Mouse (Mus musculus) adrenal gland, postnatal 14 days (tissue): ENCODE results near the gene Pecr. TPM values are rescaled to one million over a fixed set of nuclear protein-coding genes. Genes with fewer than 3 reads are reported as not detected.

Source experiments
- total RNA-seq: library from RNA; stranded (reverse); gene quantifications from 2 replicates; pipeline ENCODE4 v1.2.3, GENCODE M21; 2021

Gene Pecr
- total RNA-seq, 1 experiment from 2014 or later: 56.7 TPM

Other genes with a start within 250 kb of the Pecr start
- gene Mreg, start 72.0 kb downstream of the Pecr start, total RNA-seq: 7.5 and 8.0 TPM in 2 replicates
- gene Tmem169, start 55 bp upstream of the Pecr start, total RNA-seq: 1.3 and 2.3 TPM in 2 replicates
- 11.9 and 12.6 TPM in 2 replicates for gene Xrcc5, start 23.1 kb upstream of the Pecr start, total RNA-seq